Mouse (Mus musculus): ENCODE data around the gene Sc5d. TPM values are rescaled to one million over a fixed set of nuclear protein-coding genes. Genes with fewer than 3 reads are reported as not detected.

Sc5d gene
- polyA plus RNA-seq, 1 experiment, result not detected

GRCm38 (mm10) chr9:42213142-42213541, 50.9 kb downstream of the Sc5d start:
- H3K4me3 ChIP-seq (ENCODE audit: insufficient read depth, low read depth, low read length), result no peak overlapping the region
- H3K27ac ChIP-seq (ENCODE audit: insufficient read depth, low read depth, low read length), result no peak overlapping the region
- no peak for TF ChIP-seq POLR2A (IDR thresholded peaks at IDR 0.05; ENCODE audit: insufficient read depth, low read depth, low read length)
- TF ChIP-seq CTCF (IDR thresholded peaks at IDR 0.05; ENCODE audit: insufficient read depth, low read depth, low read length), result no peak
- 89% methylated on average over 1 of the region's 1 CpGs for WGBS
- peaks cover 11% of the 10 kb centered on the region for H3K4me1 ChIP-seq (ENCODE audit: control insufficient read depth, insufficient read depth, low read length)

GRCm38 (mm10) chr9:42209666-42210065, 54.4 kb downstream of the Sc5d start:
- Histone ChIP-seq H3K4me1 (ENCODE audit: control insufficient read depth, insufficient read depth, low read length) (peaks cover 6% of the 10 kb centered on the region; the same call in 1 of the 2 replicates), H3K27ac (ENCODE audit: insufficient read depth, low read depth, low read length) (no peak overlapping the region), H3K4me3 (ENCODE audit: insufficient read depth, low read depth, low read length) (no peak overlapping the region)
- TF ChIP-seq CTCF (IDR thresholded peaks at IDR 0.05; ENCODE audit: insufficient read depth, low read depth, low read length), result no peak
- no peak for TF ChIP-seq POLR2A (IDR thresholded peaks at IDR 0.05; ENCODE audit: insufficient read depth, low read depth, low read length)
- 64% methylated on average over 6 of the region's 6 CpGs for WGBS

- no peak overlapping the region for H3K4me3 ChIP-seq (ENCODE audit: insufficient read depth, low read depth, low read length)
- peaks cover 6% of the 10 kb centered on the region; the same call in 1 of the 2 replicates for H3K4me1 ChIP-seq (ENCODE audit: control insufficient read depth, insufficient read depth, low read length)
- TF ChIP-seq POLR2A (IDR thresholded peaks at IDR 0.05; ENCODE audit: insufficient read depth, low read depth, low read length) (no peak), CTCF (IDR thresholded peaks at IDR 0.05; ENCODE audit: insufficient read depth, low read depth, low read length) (no peak)
- WGBS, result 33% methylated on average over 5 of the region's 5 CpGs
- no peak overlapping the region for H3K27ac ChIP-seq (ENCODE audit: insufficient read depth, low read depth, low read length)
Observed at GRCm38 (mm10) chr9:42208463-42208862, 55.6 kb downstream of the Sc5d start.

GRCm38 (mm10) chr9:42206750-42207149, 57.3 kb downstream of the Sc5d start:
- Histone ChIP-seq H3K4me3 (ENCODE audit: insufficient read depth, low read depth, low read length) (no peak overlapping the region), H3K4me1 (ENCODE audit: control insufficient read depth, insufficient read depth, low read length) (peaks cover 6% of the 10 kb centered on the region; the same call in 1 of the 2 replicates), H3K27ac (ENCODE audit: insufficient read depth, low read depth, low read length) (no peak overlapping the region)
- 61% methylated on average over 1 of the region's 1 CpGs for WGBS
- TF ChIP-seq POLR2A (IDR thresholded peaks at IDR 0.05; ENCODE audit: insufficient read depth, low read depth, low read length), result no peak
- no peak for TF ChIP-seq CTCF (IDR thresholded peaks at IDR 0.05; ENCODE audit: insufficient read depth, low read depth, low read length)

- no peak for TF ChIP-seq CTCF (IDR thresholded peaks at IDR 0.05; ENCODE audit: insufficient read depth, low read depth, low read length)
- TF ChIP-seq POLR2A (IDR thresholded peaks at IDR 0.05; ENCODE audit: insufficient read depth, low read depth, low read length), result no peak
- WGBS, result 88% methylated on average over 5 of the region's 5 CpGs
- 0 out of 2 replicates have a peak, but pooled peaks cover under 1% of the 10 kb centered on the region for H3K4me1 ChIP-seq (ENCODE audit: control insufficient read depth, insufficient read depth, low read length)
- H3K4me3 ChIP-seq (ENCODE audit: insufficient read depth, low read depth, low read length), result no peak overlapping the region
- no peak overlapping the region for H3K27ac ChIP-seq (ENCODE audit: insufficient read depth, low read depth, low read length)
Observed at GRCm38 (mm10) chr9:42202271-42202670, 61.8 kb downstream of the Sc5d start.

Other genes with a start within 250 kb of the Sc5d start
- gene Sorl1, start 140.0 kb downstream of the Sc5d start, polyA plus RNA-seq (2012; ENCODE audit: insufficient read depth, insufficient read length, low replicate concordance, missing spikeins), result not detected in 2 replicates
- gene Tecta, start 135.7 kb upstream of the Sc5d start, polyA plus RNA-seq (2012; ENCODE audit: insufficient read depth, insufficient read length, low replicate concordance, missing spikeins), result not detected in 2 replicates
- not detected in 2 replicates for gene Tbcel, start 243.6 kb upstream of the Sc5d start, polyA plus RNA-seq (2012; ENCODE audit: insufficient read depth, insufficient read length, low replicate concordance, missing spikeins)